Mouse (Mus musculus): Measurements from ENCODE around the gene Asic2. TPM values are rescaled to one million over a fixed set of nuclear protein-coding genes. Genes with fewer than 3 reads are reported as not detected.

Gene Asic2
- 13.0 and 16.2 TPM in 2 replicates for polyA plus RNA-seq (2015; fragmentation: Nextera tagmentation; extraction: Ambion mirVana)

GRCm38 (mm10) chr11:81968401-81968881 lies at the start of gene Asic2:
TSS of gene Asic2 (minus strand) at chr11:81968457.
- peak; percentile 57 for ATAC-seq
- H3K36me3 ChIP-seq (ENCODE audit: control insufficient read depth, insufficient read depth, low read length), result no peaks in the 10 kb centered on the region
- no peaks in the 10 kb centered on the region; the same call in 1 of the 2 replicates for H3K27me3 ChIP-seq (ENCODE audit: control insufficient read depth, insufficient read depth, low read depth, low read length)
- H3K4me1 ChIP-seq (ENCODE audit: control insufficient read depth, insufficient read depth, low read length), result peaks cover 27% of the 10 kb centered on the region
- 1% methylated on average over 29 of the region's 29 CpGs for WGBS
- no peaks in the 10 kb centered on the region for H3K9me3 ChIP-seq (replicated peaks; ENCODE audit: control insufficient read depth, low read length, poor library complexity, severe bottlenecking)
- peak within 1 kb of the TSS; percentile 77 for H3K27ac ChIP-seq (ENCODE audit: low read length)
- peak within 1 kb of the TSS; percentile 51 for H3K4me3 ChIP-seq (ENCODE audit: low read depth, low read length)
- H3K9ac ChIP-seq (ENCODE audit: low read depth, low read length), result peak within 1 kb of the TSS; percentile 74
- peak within 1 kb of the TSS; percentile 93 for H3K4me2 ChIP-seq (ENCODE audit: low read length)

- H3K9me3 ChIP-seq (replicated peaks; ENCODE audit: control insufficient read depth, low read length, poor library complexity, severe bottlenecking), result no peaks in the 10 kb centered on the region
- H3K9ac ChIP-seq (ENCODE audit: low read depth, low read length), result no peak overlapping the region
- H3K36me3 ChIP-seq (ENCODE audit: control insufficient read depth, insufficient read depth, low read length), result no peaks in the 10 kb centered on the region
- ATAC-seq, result no peak
- no peak overlapping the region for H3K4me3 ChIP-seq (ENCODE audit: low read depth, low read length)
- WGBS, result 86% methylated on average over 3 of the region's 3 CpGs
- no peaks in the 10 kb centered on the region for H3K4me1 ChIP-seq (ENCODE audit: control insufficient read depth, insufficient read depth, low read length)
- H3K27me3 ChIP-seq (ENCODE audit: control insufficient read depth, insufficient read depth, low read depth, low read length), result no peaks in the 10 kb centered on the region
- H3K27ac ChIP-seq (ENCODE audit: low read length), result no peak overlapping the region
- H3K4me2 ChIP-seq (ENCODE audit: low read length), result no peak overlapping the region
Measured at GRCm38 (mm10) chr11:82016181-82016780, 48.0 kb upstream of the Asic2 start.

GRCm38 (mm10) chr11:82015066-82015465 lies 46.8 kb upstream of the Asic2 start:
- no peak overlapping the region for H3K4me2 ChIP-seq (ENCODE audit: low read length)
- no peaks in the 10 kb centered on the region for H3K36me3 ChIP-seq (ENCODE audit: control insufficient read depth, insufficient read depth, low read length)
- WGBS, result 85% methylated on average over 2 of the region's 2 CpGs
- no peak for ATAC-seq
- H3K4me3 ChIP-seq (ENCODE audit: low read depth, low read length), result no peak overlapping the region
- no peak overlapping the region for H3K27ac ChIP-seq (ENCODE audit: low read length)
- H3K9me3 ChIP-seq (replicated peaks; ENCODE audit: control insufficient read depth, low read length, poor library complexity, severe bottlenecking), result no peaks in the 10 kb centered on the region
- H3K9ac ChIP-seq (ENCODE audit: low read depth, low read length), result no peak overlapping the region
- no peaks in the 10 kb centered on the region for H3K4me1 ChIP-seq (ENCODE audit: control insufficient read depth, insufficient read depth, low read length)
- H3K27me3 ChIP-seq (ENCODE audit: control insufficient read depth, insufficient read depth, low read depth, low read length), result no peaks in the 10 kb centered on the region

GRCm38 (mm10) chr11:82013756-82014155 lies 45.5 kb upstream of the Asic2 start:
- 53% methylated on average over 1 of the region's 1 CpGs for WGBS
- Histone ChIP-seq H3K36me3 (ENCODE audit: control insufficient read depth, insufficient read depth, low read length) (no peaks in the 10 kb centered on the region), H3K9me3 (replicated peaks; ENCODE audit: control insufficient read depth, low read length, poor library complexity, severe bottlenecking) (no peaks in the 10 kb centered on the region), H3K27ac (ENCODE audit: low read length) (no peak overlapping the region), H3K4me1 (ENCODE audit: control insufficient read depth, insufficient read depth, low read length) (no peaks in the 10 kb centered on the region), H3K9ac (ENCODE audit: low read depth, low read length) (no peak overlapping the region), H3K27me3 (ENCODE audit: control insufficient read depth, insufficient read depth, low read depth, low read length) (no peaks in the 10 kb centered on the region), H3K4me2 (ENCODE audit: low read length) (no peak overlapping the region), H3K4me3 (ENCODE audit: low read depth, low read length) (no peak overlapping the region)
- ATAC-seq, result no peak

GRCm38 (mm10) chr11:82011411-82012193 lies 43.3 kb upstream of the Asic2 start:
- 65% methylated on average over 8 of the region's 8 CpGs for WGBS
- Histone ChIP-seq H3K4me2 (ENCODE audit: low read length) (no peak overlapping the region), H3K27me3 (ENCODE audit: control insufficient read depth, insufficient read depth, low read depth, low read length) (no peaks in the 10 kb centered on the region), H3K4me3 (ENCODE audit: low read depth, low read length) (no peak overlapping the region), H3K27ac (ENCODE audit: low read length) (no peak overlapping the region), H3K9ac (ENCODE audit: low read depth, low read length) (no peak overlapping the region), H3K4me1 (ENCODE audit: control insufficient read depth, insufficient read depth, low read length) (no peaks in the 10 kb centered on the region), H3K9me3 (replicated peaks; ENCODE audit: control insufficient read depth, low read length, poor library complexity, severe bottlenecking) (no peaks in the 10 kb centered on the region), H3K36me3 (ENCODE audit: control insufficient read depth, insufficient read depth, low read length) (no peaks in the 10 kb centered on the region)
- no peak for ATAC-seq

GRCm38 (mm10) chr11:82010115-82010514 lies 41.9 kb upstream of the Asic2 start:
- Histone ChIP-seq H3K4me2 (ENCODE audit: low read length) (no peak overlapping the region), H3K36me3 (ENCODE audit: control insufficient read depth, insufficient read depth, low read length) (no peaks in the 10 kb centered on the region), H3K27me3 (ENCODE audit: control insufficient read depth, insufficient read depth, low read depth, low read length) (no peaks in the 10 kb centered on the region), H3K4me1 (ENCODE audit: control insufficient read depth, insufficient read depth, low read length) (no peaks in the 10 kb centered on the region), H3K9me3 (replicated peaks; ENCODE audit: control insufficient read depth, low read length, poor library complexity, severe bottlenecking) (no peaks in the 10 kb centered on the region), H3K9ac (ENCODE audit: low read depth, low read length) (no peak overlapping the region), H3K4me3 (ENCODE audit: low read depth, low read length) (no peak overlapping the region), H3K27ac (ENCODE audit: low read length) (no peak overlapping the region)
- 90% methylated on average over 3 of the region's 3 CpGs for WGBS
- no peak for ATAC-seq

- Histone ChIP-seq H3K4me3 (ENCODE audit: low read depth, low read length) (no peak overlapping the region), H3K36me3 (ENCODE audit: control insufficient read depth, insufficient read depth, low read length) (no peaks in the 10 kb centered on the region), H3K4me2 (ENCODE audit: low read length) (no peak overlapping the region), H3K9me3 (replicated peaks; ENCODE audit: control insufficient read depth, low read length, poor library complexity, severe bottlenecking) (no peaks in the 10 kb centered on the region), H3K27me3 (ENCODE audit: control insufficient read depth, insufficient read depth, low read depth, low read length) (no peaks in the 10 kb centered on the region), H3K9ac (ENCODE audit: low read depth, low read length) (no peak overlapping the region), H3K27ac (ENCODE audit: low read length) (no peak overlapping the region), H3K4me1 (ENCODE audit: control insufficient read depth, insufficient read depth, low read length) (no peaks in the 10 kb centered on the region)
- no peak for ATAC-seq
- 43% methylated on average over 12 of the region's 12 CpGs for WGBS
Measured at GRCm38 (mm10) chr11:82006796-82007423, 38.7 kb upstream of the Asic2 start.

GRCm38 (mm10) chr11:82004810-82005209 lies 36.6 kb upstream of the Asic2 start:
- no peaks in the 10 kb centered on the region for H3K27me3 ChIP-seq (ENCODE audit: control insufficient read depth, insufficient read depth, low read depth, low read length)
- H3K4me1 ChIP-seq (ENCODE audit: control insufficient read depth, insufficient read depth, low read length), result no peaks in the 10 kb centered on the region
- no peaks in the 10 kb centered on the region for H3K36me3 ChIP-seq (ENCODE audit: control insufficient read depth, insufficient read depth, low read length)
- H3K4me3 ChIP-seq (ENCODE audit: low read depth, low read length), result no peak overlapping the region
- no peak overlapping the region for H3K9ac ChIP-seq (ENCODE audit: low read depth, low read length)
- 74% methylated on average over 2 of the region's 2 CpGs for WGBS
- no peak overlapping the region for H3K4me2 ChIP-seq (ENCODE audit: low read length)
- ATAC-seq, result no peak
- H3K27ac ChIP-seq (ENCODE audit: low read length), result no peak overlapping the region
- H3K9me3 ChIP-seq (replicated peaks; ENCODE audit: control insufficient read depth, low read length, poor library complexity, severe bottlenecking), result no peaks in the 10 kb centered on the region

- ATAC-seq, result no peak
- 60% methylated on average over 5 of the region's 5 CpGs for WGBS
- Histone ChIP-seq H3K9ac (ENCODE audit: low read depth, low read length) (no peak overlapping the region), H3K4me2 (ENCODE audit: low read length) (no peak overlapping the region), H3K27me3 (ENCODE audit: control insufficient read depth, insufficient read depth, low read depth, low read length) (no peaks in the 10 kb centered on the region; the same call in 1 of the 2 replicates), H3K4me3 (ENCODE audit: low read depth, low read length) (no peak overlapping the region), H3K36me3 (ENCODE audit: control insufficient read depth, insufficient read depth, low read length) (no peaks in the 10 kb centered on the region), H3K9me3 (replicated peaks; ENCODE audit: control insufficient read depth, low read length, poor library complexity, severe bottlenecking) (no peaks in the 10 kb centered on the region), H3K27ac (ENCODE audit: low read length) (no peak overlapping the region), H3K4me1 (ENCODE audit: control insufficient read depth, insufficient read depth, low read length) (no peaks in the 10 kb centered on the region)
Measured at GRCm38 (mm10) chr11:82000581-82000980, 32.3 kb upstream of the Asic2 start.
